Mouse (Mus musculus) layer of hippocampus, postnatal 25 days (tissue): ENCODE results near the gene Gm21985. TPM values are rescaled to one million over a fixed set of nuclear protein-coding genes. Genes with fewer than 3 reads are reported as not detected.

Source experiments
- DNase-seq, 2 experiments: peaks; one replicate each; pipeline ENCODE4 v3.0.0; 2022; ENCODE audit warnings: mixed read lengths in 2 of 2, low spot score in 1 of 2; ENCODE audit errors: extremely low spot score in 1 of 2
- total RNA-seq, 2 experiments: library from RNA; stranded (reverse); gene quantifications; 2 replicates each; pipeline ENCODE4 v1.2.3; 2021

Gene Gm21985
- 1 to 10 TPM in 1 of 2 experiments, under 1 TPM in 1; 0.54 to 5.3 TPM for total RNA-seq

DNA sequence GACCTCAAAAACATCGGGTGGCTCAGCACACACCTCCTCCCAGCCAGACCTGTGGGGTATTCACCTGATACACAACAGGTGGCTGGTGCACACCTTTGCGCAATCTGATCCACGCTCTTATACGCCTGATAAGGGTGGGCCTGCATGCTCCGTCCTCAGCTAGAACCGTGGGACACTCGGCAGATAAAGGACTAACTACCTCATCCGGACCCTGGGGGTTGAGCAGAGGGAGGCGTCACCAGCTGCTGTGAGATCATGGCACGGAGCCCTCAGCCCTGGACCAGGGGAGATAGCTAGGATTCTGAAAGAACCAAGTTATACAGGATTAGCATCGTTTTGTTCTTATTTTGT lies at the start of gene Gm21985:
Gene Gm21985, plus strand, starts transcription at position 73 of the 351 bp plus-strand sequence.
- peak in 1 of 2 experiments; percentile 30 for DNase-seq

DNA sequence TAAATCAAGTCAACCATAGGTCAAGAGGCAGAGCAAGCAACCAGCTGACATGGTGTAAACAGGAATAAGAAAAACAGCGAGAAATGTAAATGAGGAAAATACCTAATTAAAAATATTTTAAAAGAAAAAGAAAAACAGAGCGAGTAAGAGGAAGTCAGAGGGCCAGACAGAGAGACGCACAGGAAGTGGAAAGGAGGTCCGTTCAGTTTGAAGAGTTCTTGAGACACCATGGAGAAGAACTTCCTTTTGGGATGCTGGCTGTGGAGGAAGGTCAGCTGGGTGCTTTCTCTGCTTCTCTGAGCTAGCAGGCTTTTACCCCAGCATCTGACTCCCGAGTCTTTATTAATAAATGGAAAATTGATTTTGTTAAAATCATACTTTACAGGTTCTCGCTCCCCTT lies 48.5 kb upstream of the Gm21985 start:
- DNase-seq: no peak

DNA sequence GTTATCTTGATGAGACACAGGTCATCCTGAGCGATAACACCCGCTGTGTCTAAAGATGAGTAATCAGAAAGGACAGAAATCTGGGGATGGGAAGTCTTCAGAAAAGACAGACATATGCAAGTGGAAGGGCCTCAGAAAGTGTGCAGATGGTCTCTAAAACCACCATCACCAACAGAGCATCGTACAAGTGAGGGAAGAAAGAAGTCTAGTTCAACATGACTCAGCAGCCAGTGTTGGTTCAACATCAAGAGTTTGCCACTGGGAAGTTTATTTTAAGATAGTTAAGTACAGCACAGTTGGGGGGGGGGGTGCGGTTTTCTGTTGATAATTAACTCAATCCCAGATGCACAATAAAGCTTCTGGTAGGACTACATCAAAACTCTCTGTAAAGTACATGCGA lies 45.2 kb upstream of the Gm21985 start:
- no peak for DNase-seq

DNA sequence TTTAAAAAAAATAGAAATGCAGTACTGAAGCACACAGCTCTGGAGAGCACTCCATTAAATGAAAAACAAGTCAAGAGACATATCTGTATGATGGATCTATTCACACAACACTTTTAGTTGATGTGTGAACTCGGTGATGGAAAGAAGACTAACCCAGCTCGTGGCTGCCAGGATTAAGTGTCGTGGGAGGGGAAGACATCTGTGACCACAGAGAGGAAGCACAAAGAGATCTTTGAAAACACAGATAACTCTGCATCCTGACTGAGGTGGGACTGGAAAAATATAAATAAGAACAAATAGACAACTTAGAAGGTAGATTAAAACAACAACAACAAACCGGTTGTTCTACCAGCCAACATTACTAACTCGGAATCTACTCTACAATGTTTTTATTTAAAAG lies 43.5 kb upstream of the Gm21985 start:
- no peak for DNase-seq

GRCm38 (mm10) chr2:112224356-112224755 lies 41.8 kb upstream of the Gm21985 start:
- DNase-seq: no peak

DNA sequence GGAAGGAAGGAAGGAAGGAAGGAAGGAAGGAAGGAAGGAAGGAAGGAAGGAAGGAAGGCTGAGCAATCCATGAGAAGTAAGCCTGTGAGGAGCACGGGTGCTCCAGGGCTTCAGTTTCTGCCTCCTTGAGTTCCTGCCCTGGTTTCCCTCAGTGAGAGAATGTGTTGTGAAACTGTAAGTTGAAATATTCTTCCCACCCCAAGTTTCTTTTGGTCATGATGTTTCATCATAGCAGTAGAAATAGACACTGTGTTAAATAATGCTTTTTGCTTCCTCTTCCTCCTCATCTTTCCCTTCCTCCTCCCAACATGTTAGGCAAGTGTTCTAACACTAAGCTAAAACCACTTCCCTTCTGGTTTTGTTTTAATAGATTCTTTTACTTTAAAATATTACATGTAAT lies 33.5 kb upstream of the Gm21985 start:
- no peak for DNase-seq

- DNase-seq: no peak
Observed at GRCm38 (mm10) chr2:112236620-112237019, 29.5 kb upstream of the Gm21985 start.

- no peak for DNase-seq
Observed at GRCm38 (mm10) chr2:112238006-112238405, 28.1 kb upstream of the Gm21985 start.

GRCm38 (mm10) chr2:112239212-112239934 lies 26.7 kb upstream of the Gm21985 start, which contains the start of gene Lpcat4:
Gene Lpcat4 (plus strand): TSS chr2:112239468.
- DNase-seq: peak; percentile 92 to 94

- peak; percentile 32 to 34 for DNase-seq
Observed at GRCm38 (mm10) chr2:112239935-112240721, 26.0 kb upstream of the Gm21985 start.

- no peak for DNase-seq
Observed at GRCm38 (mm10) chr2:112241787-112242186, 24.3 kb upstream of the Gm21985 start.

- no peak for DNase-seq
Observed at GRCm38 (mm10) chr2:112245307-112245706, 20.8 kb upstream of the Gm21985 start.

GRCm38 (mm10) chr2:112246193-112246592 lies 19.9 kb upstream of the Gm21985 start:
- DNase-seq: no peak

DNA sequence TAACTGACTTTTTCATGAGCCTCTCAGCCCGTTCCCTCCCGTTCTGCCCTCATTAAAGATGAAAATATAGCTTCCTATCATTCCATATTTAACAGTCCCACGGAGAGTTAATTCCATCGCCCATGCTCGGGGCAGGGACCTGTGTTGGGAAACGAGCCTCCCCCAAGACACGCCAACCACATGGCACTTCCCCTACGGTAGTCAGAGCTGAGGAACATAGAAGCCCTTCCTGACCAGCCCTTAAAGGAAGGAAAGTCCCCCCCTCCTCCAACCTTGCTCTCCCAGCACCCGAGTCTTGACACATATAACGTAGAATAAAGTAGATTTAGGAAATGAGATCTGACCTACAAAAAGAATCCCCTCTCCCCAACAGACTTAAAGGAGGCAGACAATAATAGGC lies 18.8 kb upstream of the Gm21985 start:
- DNase-seq: no peak

GRCm38 (mm10) chr2:112249780-112250453 lies 16.2 kb upstream of the Gm21985 start:
- DNase-seq: no peak

- DNase-seq: no peak
Observed at GRCm38 (mm10) chr2:112254675-112255515, 11.2 kb upstream of the Gm21985 start.

DNA sequence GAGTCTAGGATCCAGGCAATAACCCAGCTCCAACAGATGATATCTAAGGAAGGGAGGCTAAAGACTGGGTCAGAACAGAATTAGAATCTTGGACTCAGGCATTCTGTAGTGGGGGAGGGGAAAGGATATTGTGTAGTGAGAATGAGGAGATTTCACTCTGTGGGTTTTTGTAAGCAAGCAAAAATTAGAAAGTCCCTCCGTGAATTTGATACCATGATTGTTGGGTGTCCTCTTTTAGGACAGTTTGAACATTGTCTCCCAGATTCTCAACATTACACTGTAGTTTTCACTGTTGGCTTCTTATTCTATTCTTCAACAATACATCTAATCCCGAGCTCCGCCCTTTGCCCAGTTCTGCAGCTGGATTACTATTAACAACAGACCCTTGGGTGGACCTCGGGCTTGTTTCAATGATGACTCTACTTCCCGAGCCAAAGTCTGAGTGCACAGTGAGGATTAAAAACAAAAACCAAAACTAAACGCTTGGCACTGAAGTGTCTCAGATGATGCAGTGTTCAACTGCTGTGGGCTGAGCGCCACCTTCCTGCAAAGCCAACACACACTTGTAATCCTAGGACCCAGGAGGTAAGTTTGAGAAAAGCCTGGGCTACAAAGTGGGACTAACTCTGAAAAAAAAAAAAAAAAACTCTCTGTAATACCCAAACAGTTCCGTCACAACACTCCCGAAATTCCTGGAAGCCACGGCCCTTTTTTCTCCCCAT lies 6.7 kb upstream of the Gm21985 start, which contains the start of gene Nutm1:
Gene Nutm1, minus strand, starts transcription at position 51 of the 722 bp plus-strand sequence.
- DNase-seq: no peak

DNA sequence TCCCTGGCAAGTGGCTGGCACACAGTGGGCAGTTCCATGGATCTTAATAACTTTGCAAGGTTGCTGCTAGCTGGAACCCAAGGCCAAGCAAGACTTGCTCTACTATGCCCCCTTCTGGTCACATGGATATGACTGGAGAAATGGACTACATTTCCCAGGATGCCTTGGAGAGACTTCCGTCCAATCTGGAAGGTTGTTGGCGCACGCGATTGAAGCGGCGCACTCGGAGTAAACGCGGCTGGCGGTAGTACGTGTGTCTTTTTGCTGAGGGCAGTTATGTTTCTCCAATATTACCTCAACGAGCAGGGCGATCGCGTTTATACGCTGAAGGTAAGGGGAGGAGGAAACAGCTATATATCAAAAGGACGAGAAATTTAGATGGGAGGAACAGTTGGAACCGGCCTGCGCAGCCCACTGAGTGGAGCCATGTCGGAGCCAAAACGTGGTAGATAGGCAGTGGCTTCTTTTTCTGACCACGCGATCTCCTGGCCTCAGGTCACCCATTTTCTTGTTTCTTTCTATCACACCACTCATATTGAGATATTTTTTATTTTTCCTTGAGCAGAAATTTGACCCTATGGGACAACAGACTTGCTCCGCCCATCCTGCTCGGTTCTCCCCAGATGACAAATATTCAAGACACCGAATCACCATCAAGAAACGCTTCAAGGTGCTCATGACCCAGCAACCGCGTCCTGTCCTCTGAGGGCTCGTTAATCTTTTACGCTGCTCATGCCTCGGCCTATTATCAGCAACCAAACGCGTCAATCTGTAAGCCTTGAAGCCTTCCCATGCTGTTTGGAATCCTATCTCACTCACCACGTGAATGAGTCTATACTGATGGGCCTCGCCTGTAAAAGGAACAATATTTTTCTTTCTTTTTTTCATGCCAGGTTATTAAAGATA lies 4.1 kb upstream of the Gm21985 start, which contains the start of gene Nop10:
Gene Nop10, plus strand, starts transcription at position 179 of the 906 bp plus-strand sequence.
- peak; percentile 69 to 80 for DNase-seq
